Mouse (Mus musculus): ENCODE results near the gene Olfr572. TPM values are rescaled to one million over a fixed set of nuclear protein-coding genes. Genes with fewer than 3 reads are reported as not detected.

Olfr572 gene
- total RNA-seq (2021) (not detected), polyA plus RNA-seq (2012; rRNA removed) (not detected in 2 replicates)
- long read RNA-seq, result 0 reads

DNA sequence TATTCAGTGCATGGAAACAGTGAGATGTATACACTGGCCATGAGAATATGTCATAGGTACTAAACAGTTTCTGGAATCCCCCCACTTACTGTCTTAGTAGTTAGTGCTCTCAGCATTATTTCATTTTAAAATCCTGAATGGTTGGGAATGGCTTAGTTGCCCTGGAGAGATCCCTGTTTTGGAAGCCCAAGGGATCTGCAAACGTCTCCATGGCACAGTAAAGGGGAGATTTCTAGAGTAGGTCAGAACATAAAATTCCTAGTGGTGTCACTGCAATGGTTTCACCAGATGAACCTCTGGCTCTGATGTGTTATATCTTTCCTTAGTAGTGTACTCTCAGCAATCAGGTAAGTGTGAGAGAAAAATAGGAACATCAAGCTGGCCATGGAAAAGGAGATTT, at the start of gene Olfr572:
TSS of gene Olfr572 (plus strand) at position 301 of the 400 bp plus-strand sequence.
- no peak within 1 kb of the TSS for H3K4me3 ChIP-seq
- H3K36me3 ChIP-seq (ENCODE audit: control insufficient read depth, insufficient read depth, low read length), result no peaks in the 10 kb centered on the region
- TF ChIP-seq POLR2A (IDR thresholded peaks at IDR 0.05; ENCODE audit: insufficient read depth, low read depth, low read length) (no peak), CTCF (IDR thresholded peaks at IDR 0.05) (no peak), EP300 (IDR thresholded peaks at IDR 0.05; ENCODE audit: insufficient read depth, low read depth, low read length) (no peak)
- no peaks in the 10 kb centered on the region for H3K79me2 ChIP-seq (replicated peaks; ENCODE audit: control insufficient read depth, insufficient read depth, low read length)
- WGBS, result 40% methylated on average over 1 of the region's 1 CpGs
- H3K9ac ChIP-seq (ENCODE audit: low read depth, low read length), result no peak within 1 kb of the TSS
- intact Hi-C loops (cut with DNase I), result no loop called here
- no peak within 1 kb of the TSS for H3K27ac ChIP-seq
- H3K27me3 ChIP-seq (ENCODE audit: control insufficient read depth, insufficient read depth, low read length), result no peaks in the 10 kb centered on the region
- DNase-seq, result no peak
- no peaks in the 10 kb centered on the region for H3K4me1 ChIP-seq (ENCODE audit: control insufficient read depth, insufficient read depth, low read length)

DNA sequence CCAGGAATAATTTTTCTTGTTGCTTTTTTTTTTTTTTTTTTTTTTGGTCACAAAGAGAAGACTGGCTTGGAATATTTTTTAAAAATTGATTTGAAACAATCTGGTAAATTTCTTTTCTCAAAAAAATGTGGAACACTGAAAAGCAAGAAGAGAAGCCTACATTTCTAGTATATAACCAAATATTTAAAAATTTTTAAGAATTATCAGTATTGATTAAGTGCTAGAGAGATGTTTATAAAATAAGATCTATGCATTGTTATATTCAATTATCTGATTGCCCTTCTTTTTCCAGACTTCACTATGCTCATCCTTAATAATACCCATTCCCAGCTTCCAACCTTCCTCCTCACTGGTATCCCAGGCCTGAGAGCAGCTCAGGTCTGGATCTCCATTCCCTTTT, 47.4 kb upstream of the Olfr572 start, which contains the start of gene Olfr568:
TSS of gene Olfr568 (plus strand) at position 301 of the 400 bp plus-strand sequence.
- no peak for DNase-seq
- Histone ChIP-seq H3K79me2 (replicated peaks; ENCODE audit: control insufficient read depth, insufficient read depth, low read length) (no peaks in the 10 kb centered on the region), H3K27ac (no peak within 1 kb of the TSS), H3K4me1 (ENCODE audit: control insufficient read depth, insufficient read depth, low read length) (no peaks in the 10 kb centered on the region), H3K4me3 (no peak within 1 kb of the TSS), H3K27me3 (ENCODE audit: control insufficient read depth, insufficient read depth, low read length) (no peaks in the 10 kb centered on the region), H3K36me3 (ENCODE audit: control insufficient read depth, insufficient read depth, low read length) (no peaks in the 10 kb centered on the region), H3K9ac (ENCODE audit: low read depth, low read length) (no peak within 1 kb of the TSS)
- TF ChIP-seq CTCF (IDR thresholded peaks at IDR 0.05) (no peak), EP300 (IDR thresholded peaks at IDR 0.05; ENCODE audit: insufficient read depth, low read depth, low read length) (no peak), POLR2A (IDR thresholded peaks at IDR 0.05; ENCODE audit: insufficient read depth, low read depth, low read length) (no peak)
- intact Hi-C loops (cut with DNase I), result no loop called here

- Histone ChIP-seq H3K79me2 (replicated peaks; ENCODE audit: control insufficient read depth, insufficient read depth, low read length) (no peaks in the 10 kb centered on the region), H3K9ac (ENCODE audit: low read depth, low read length) (no peak within 1 kb of the TSS), H3K4me1 (ENCODE audit: control insufficient read depth, insufficient read depth, low read length) (no peaks in the 10 kb centered on the region), H3K27me3 (ENCODE audit: control insufficient read depth, insufficient read depth, low read length) (no peaks in the 10 kb centered on the region), H3K27ac (no peak within 1 kb of the TSS), H3K36me3 (ENCODE audit: control insufficient read depth, insufficient read depth, low read length) (no peaks in the 10 kb centered on the region), H3K4me3 (no peak within 1 kb of the TSS)
- intact Hi-C loops (cut with DNase I), result no loop called here
- TF ChIP-seq CTCF (IDR thresholded peaks at IDR 0.05) (no peak), POLR2A (IDR thresholded peaks at IDR 0.05; ENCODE audit: insufficient read depth, low read depth, low read length) (no peak), EP300 (IDR thresholded peaks at IDR 0.05; ENCODE audit: insufficient read depth, low read depth, low read length) (no peak)
- DNase-seq, result no peak
- WGBS, result 58% methylated on average over 3 of the region's 3 CpGs
Observed at GRCm38 (mm10) chr7:102890782-102891181, 33.4 kb upstream of the Olfr572 start, which contains the start of gene Olfr569. Gene Olfr569 (minus strand): TSS chr7:102890882.

DNA sequence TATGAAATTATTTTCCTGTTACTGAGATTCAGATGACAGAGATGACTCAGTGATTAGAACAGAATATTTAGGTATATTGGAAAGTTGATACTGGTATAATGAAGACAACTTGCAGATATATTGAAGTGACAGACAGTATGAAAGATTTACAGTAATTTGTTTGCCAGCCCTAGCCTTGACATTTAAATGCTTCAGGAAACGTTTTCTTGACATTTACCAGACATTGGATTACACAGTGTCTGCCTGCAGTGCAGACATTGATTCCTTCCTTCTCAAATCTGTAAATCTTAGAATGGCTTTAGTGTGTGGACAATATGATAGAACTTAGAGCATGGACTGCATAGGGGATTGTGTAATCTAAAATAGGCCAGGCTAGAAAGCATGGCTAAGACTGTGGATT, 8.9 kb upstream of the Olfr572 start:
- Histone ChIP-seq H3K79me2 (replicated peaks; ENCODE audit: control insufficient read depth, insufficient read depth, low read length) (no peaks in the 10 kb centered on the region), H3K36me3 (ENCODE audit: control insufficient read depth, insufficient read depth, low read length) (no peaks in the 10 kb centered on the region), H3K4me3 (no peak overlapping the region), H3K4me1 (ENCODE audit: control insufficient read depth, insufficient read depth, low read length) (no peaks in the 10 kb centered on the region), H3K27ac (no peak overlapping the region), H3K27me3 (ENCODE audit: control insufficient read depth, insufficient read depth, low read length) (no peaks in the 10 kb centered on the region), H3K9ac (ENCODE audit: low read depth, low read length) (no peak overlapping the region)
- intact Hi-C loops (cut with DNase I), result no loop called here
- 16% methylated on average over 1 of the region's 1 CpGs for WGBS
- no peak for TF ChIP-seq POLR2A (IDR thresholded peaks at IDR 0.05; ENCODE audit: insufficient read depth, low read depth, low read length)
- TF ChIP-seq EP300 (IDR thresholded peaks at IDR 0.05; ENCODE audit: insufficient read depth, low read depth, low read length), result no peak
- no peak for TF ChIP-seq CTCF (IDR thresholded peaks at IDR 0.05)
- DNase-seq, result no peak

GRCm38 (mm10) chr7:102916405-102916804, 7.8 kb upstream of the Olfr572 start:
- Histone ChIP-seq H3K9ac (ENCODE audit: low read depth, low read length) (no peak overlapping the region), H3K79me2 (replicated peaks; ENCODE audit: control insufficient read depth, insufficient read depth, low read length) (no peaks in the 10 kb centered on the region), H3K4me3 (no peak overlapping the region), H3K27ac (no peak overlapping the region), H3K27me3 (ENCODE audit: control insufficient read depth, insufficient read depth, low read length) (no peaks in the 10 kb centered on the region), H3K4me1 (ENCODE audit: control insufficient read depth, insufficient read depth, low read length) (no peaks in the 10 kb centered on the region), H3K36me3 (ENCODE audit: control insufficient read depth, insufficient read depth, low read length) (no peaks in the 10 kb centered on the region)
- intact Hi-C loops (cut with DNase I), result no loop called here
- DNase-seq, result no peak
- TF ChIP-seq POLR2A (IDR thresholded peaks at IDR 0.05; ENCODE audit: insufficient read depth, low read depth, low read length) (no peak), EP300 (IDR thresholded peaks at IDR 0.05; ENCODE audit: insufficient read depth, low read depth, low read length) (no peak), CTCF (IDR thresholded peaks at IDR 0.05) (no peak)
- 20% methylated on average over 5 of the region's 5 CpGs for WGBS

GRCm38 (mm10) chr7:102917032-102917875, 7.0 kb upstream of the Olfr572 start, which contains the start of gene Olfr571:
Gene Olfr571 (minus strand): TSS chr7:102917536.
- Histone ChIP-seq H3K4me3 (no peak within 1 kb of the TSS), H3K9ac (ENCODE audit: low read depth, low read length) (no peak within 1 kb of the TSS), H3K27me3 (ENCODE audit: control insufficient read depth, insufficient read depth, low read length) (no peaks in the 10 kb centered on the region), H3K27ac (no peak within 1 kb of the TSS), H3K36me3 (ENCODE audit: control insufficient read depth, insufficient read depth, low read length) (no peaks in the 10 kb centered on the region), H3K4me1 (ENCODE audit: control insufficient read depth, insufficient read depth, low read length) (no peaks in the 10 kb centered on the region), H3K79me2 (replicated peaks; ENCODE audit: control insufficient read depth, insufficient read depth, low read length) (no peaks in the 10 kb centered on the region)
- no peak for DNase-seq
- intact Hi-C loops (cut with DNase I), result no loop called here
- TF ChIP-seq EP300 (IDR thresholded peaks at IDR 0.05; ENCODE audit: insufficient read depth, low read depth, low read length) (no peak), CTCF (IDR thresholded peaks at IDR 0.05) (no peak), POLR2A (IDR thresholded peaks at IDR 0.05; ENCODE audit: insufficient read depth, low read depth, low read length) (no peak)
- WGBS, result 70% methylated on average over 4 of the region's 4 CpGs

Measured in heart, adult 2 months (tissue).